Mouse (Mus musculus) spleen, postnatal 36 days (tissue): ENCODE measurements around the gene Tatdn2.
"Not testable (repeated sequence)": the region's sequence is repeated elsewhere in the genome, so short reads cannot be mapped to it uniquely, and the experiment has no call there.

Experiments used
- DNase-seq, 2 experiments: peaks; one replicate each; pipeline ENCODE4 v3.0.0; 2022; ENCODE audit warnings: low spot score in 2 of 2, mixed read lengths in 1 of 2

Gene Tatdn2

GRCm38 (mm10) chr6:113672029-113672428, 24.8 kb upstream of the Tatdn2 start:
- DNase-seq: not testable (repeated sequence)

DNA sequence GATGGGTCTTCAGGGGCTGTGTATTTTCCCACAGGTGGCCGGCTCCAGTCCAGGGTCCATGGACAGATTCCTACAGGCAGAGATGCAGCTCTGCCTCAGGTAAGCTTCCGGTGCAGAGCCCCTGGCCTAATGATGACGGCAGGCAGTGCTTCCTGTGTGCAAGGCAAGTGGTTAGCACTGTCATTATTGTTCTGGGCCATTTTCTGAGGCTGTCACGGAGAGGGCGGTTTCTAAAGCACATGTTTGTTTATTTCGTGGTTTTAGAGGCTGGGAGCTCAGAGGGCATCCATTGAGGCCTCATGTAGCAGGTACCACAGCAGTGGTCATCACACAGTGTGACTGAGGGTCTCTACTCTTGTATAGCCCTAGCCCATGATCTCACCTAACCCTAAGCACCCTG, 23.9 kb upstream of the Tatdn2 start:
- no peak for DNase-seq

GRCm38 (mm10) chr6:113675234-113675633, 21.6 kb upstream of the Tatdn2 start:
- DNase-seq: no peak

DNA sequence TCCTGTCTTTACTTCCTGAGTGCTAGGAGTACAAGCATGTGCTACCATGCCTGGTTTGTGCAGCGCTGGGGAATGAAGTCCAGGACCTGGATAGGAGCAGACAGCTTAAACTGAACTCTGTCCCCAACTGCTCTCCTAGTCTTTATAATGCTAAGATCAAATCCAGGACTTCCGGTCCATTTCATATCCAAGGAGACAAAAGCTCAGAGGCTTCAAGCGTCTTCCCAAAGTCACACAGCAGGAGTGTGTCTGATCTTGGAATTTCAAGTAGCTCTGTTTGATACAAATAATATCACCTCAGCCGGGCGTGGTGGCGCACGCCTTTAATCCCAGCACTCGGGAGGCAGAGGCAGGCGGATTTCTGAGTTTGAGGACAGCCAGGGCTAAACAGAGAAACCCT, 20.9 kb upstream of the Tatdn2 start:
- no peak for DNase-seq

- peak; percentile 70 to 74 for DNase-seq
Measured at GRCm38 (mm10) chr6:113677070-113677734, 19.6 kb upstream of the Tatdn2 start.

GRCm38 (mm10) chr6:113678246-113679012, 18.4 kb upstream of the Tatdn2 start:
- no peak for DNase-seq

GRCm38 (mm10) chr6:113679993-113680566, 16.8 kb upstream of the Tatdn2 start:
- no peak for DNase-seq

GRCm38 (mm10) chr6:113681271-113681670, 15.6 kb upstream of the Tatdn2 start:
- DNase-seq: peak; percentile 84 to 88

DNA sequence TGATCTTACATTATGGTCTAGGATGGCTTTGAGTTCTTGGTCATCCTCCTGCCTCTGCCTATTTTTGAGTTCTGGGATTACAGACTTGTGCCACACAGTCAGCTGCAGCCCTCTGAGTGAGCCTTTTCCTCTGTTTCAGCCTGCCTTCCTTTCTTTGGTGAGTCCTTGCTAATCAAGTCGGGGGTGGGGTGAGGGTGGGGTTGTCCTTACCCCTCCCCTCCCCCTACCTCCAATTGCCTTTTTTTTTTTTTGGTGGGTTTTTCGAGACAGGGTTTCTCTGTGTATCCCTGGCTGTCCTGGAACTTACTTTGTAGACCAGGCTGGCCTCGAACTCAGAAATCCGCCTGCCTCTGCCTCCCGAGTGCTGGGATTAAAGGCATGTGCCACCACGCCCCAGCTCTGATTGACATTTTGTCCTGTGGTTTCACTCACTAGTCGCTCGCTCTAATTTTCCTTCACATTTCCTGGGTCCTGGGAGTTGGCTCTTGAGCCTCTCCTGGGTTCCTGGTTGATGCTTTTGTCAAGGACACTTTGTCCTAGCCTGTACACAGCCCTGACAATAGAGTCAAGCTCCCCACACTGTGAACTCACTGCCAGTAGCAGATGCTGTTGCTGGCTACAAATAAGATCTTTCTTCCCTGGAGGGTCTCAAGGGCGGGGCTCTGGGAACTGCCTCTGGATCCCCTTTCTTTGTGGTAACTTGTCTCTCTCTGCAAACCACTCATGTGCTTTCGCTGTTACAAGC, 13.6 kb upstream of the Tatdn2 start:
- no peak for DNase-seq

- DNase-seq: no peak
Measured at GRCm38 (mm10) chr6:113686551-113687125, 10.2 kb upstream of the Tatdn2 start.

DNA sequence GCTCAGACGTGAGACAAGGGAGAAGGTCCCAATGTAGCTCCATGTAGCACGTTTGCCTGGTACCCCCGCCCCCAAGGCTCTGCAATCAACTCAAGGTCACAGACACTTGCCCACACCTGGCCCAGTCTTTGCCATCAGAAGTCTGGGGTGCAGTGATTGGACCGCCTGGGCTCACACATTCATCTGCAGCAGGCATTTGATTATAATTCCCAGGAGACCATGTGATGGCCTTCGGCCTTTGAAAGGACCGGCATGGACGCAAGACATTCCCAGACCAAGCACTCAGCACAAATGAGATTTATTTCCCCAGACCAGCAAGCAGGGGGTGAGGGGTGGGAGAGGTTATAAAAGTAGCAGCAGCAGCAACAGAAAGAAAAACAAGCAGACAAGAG, 6.8 kb upstream of the Tatdn2 start:
- DNase-seq: no peak

DNA sequence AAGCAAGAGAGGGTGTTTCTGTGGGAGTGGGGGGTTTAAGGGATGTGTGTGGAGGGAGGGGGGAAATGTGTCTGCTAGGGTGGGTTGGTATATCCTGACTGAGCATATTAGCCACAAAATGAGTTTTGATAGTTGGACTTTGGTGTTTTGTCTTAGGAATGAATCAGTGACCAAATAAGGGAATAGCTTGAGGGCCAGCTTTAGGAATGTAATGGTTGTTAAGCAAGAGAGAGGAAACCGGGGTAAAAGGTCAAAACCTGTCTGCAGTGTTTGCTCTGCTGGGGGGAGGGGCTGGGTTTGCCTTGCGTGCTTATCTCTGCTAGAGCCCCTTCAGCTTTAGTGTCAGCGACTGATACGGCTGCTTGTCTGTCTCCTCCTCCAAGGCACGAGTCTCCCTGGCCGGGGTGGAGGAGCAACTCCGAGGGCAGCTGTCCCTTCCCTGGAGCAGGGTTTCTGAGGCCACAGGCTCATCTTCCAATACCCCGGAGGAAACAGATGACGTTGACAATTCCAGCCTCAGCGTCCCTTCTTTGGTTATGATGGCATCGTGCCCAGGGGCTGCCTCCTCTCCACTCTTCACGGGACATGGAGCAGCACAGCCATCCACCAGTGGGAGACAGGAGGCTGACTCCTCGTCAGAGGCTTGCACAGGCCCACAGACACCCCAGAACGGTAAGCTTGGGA, 6.3 kb upstream of the Tatdn2 start:
- peak; percentile 59 to 72 for DNase-seq

- no peak for DNase-seq
Measured at GRCm38 (mm10) chr6:113691084-113691462, 5.8 kb upstream of the Tatdn2 start.

- peak; percentile 38 to 53 for DNase-seq
Measured at GRCm38 (mm10) chr6:113692661-113693133, 4.2 kb upstream of the Tatdn2 start.

GRCm38 (mm10) chr6:113693377-113693776, 3.5 kb upstream of the Tatdn2 start:
- no peak for DNase-seq

- DNase-seq: no peak
Measured at GRCm38 (mm10) chr6:113695203-113695602, 1.6 kb upstream of the Tatdn2 start.

GRCm38 (mm10) chr6:113695766-113696355, 989 bp upstream of the Tatdn2 start:
- no peak for DNase-seq

- peak; percentile 34 to 35 for DNase-seq
Measured at GRCm38 (mm10) chr6:113697222-113698205, 664 bp downstream of the Tatdn2 start.

DNA sequence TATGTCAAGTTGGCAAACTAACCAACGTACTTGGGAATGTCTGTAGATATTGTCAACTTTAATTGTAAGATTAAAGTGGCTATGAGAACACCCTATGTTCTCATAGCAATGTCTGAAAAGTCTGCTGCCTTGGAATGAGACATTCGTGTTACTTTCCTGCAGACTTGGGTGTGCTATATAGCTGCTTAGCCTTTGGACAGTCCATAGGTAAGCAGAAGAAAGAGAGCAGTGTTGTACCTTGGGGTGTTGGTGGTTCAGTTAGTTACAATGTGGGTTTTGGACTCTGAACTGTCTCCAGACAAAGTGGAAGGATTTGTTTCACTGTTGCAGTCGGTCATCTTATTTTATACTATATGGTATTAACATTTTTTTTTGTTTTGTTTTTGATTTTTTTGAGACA, 15.9 kb downstream of the Tatdn2 start:
- DNase-seq: no peak

- DNase-seq: not testable (repeated sequence)
Measured at GRCm38 (mm10) chr6:113713389-113713788, 16.5 kb downstream of the Tatdn2 start.
